Mouse (Mus musculus) hindbrain, embryonic 15.5 days (tissue): ENCODE measurements at regions not wholly inside any gene's neighbourhood (a gene's known extent, or its start where the extent isn't known, plus 50 kb on each side); places are given as distances from the start of the nearest gene placed in this dataset.

Experiments
- ATAC-seq: fragments of 200-750 bp; cut with Nextera tagmentation; 2 replicates; pipeline ENCODE4 v1.8.0; 2017; ENCODE audit warnings: low read depth, moderate number of reproducible peaks, moderate TSS enrichment; ENCODE audit not compliant: low FRiP score
- H3K27ac ChIP-seq: fragments of 300-500 bp; sonication (generic); replicated peaks from 2 replicates; pipeline ENCODE4 v1.5.1; 2015; ENCODE audit warnings: mild to moderate bottlenecking, inconsistent platforms
- H3K27me3 ChIP-seq: fragments of 300-500 bp; sonication (generic); 2 replicates; pipeline ENCODE4 v1.6.1; 2015; ENCODE audit warnings: control low read depth, inconsistent platforms
- H3K36me3 ChIP-seq: fragments of 300-500 bp; sonication (generic); 2 replicates; pipeline ENCODE4 v1.6.1; 2015; ENCODE audit warnings: control low read depth, inconsistent platforms
- H3K4me1 ChIP-seq: fragments of 300-500 bp; sonication (generic); replicated peaks from 2 replicates; pipeline ENCODE4 v1.6.1; 2015; ENCODE audit warnings: control low read depth, inconsistent platforms
- H3K4me2 ChIP-seq: fragments of 300-500 bp; sonication (generic); 2 replicates; pipeline ENCODE4 v1.6.1; 2015; ENCODE audit warnings: moderate library complexity, mild to moderate bottlenecking, inconsistent platforms
- H3K4me3 ChIP-seq: fragments of 300-500 bp; sonication (generic); 2 replicates; pipeline ENCODE4 v1.5.1; 2015; ENCODE audit warnings: mild to moderate bottlenecking, inconsistent platforms
- H3K9ac ChIP-seq: fragments of 300-500 bp; sonication (generic); 2 replicates; pipeline ENCODE4 v1.6.1; 2015; ENCODE audit warnings: inconsistent platforms
- H3K9me3 ChIP-seq: fragments of 300-500 bp; sonication (generic); 2 replicates; pipeline ENCODE4 v1.6.1; 2016; ENCODE audit warnings: control low read depth, inconsistent platforms
- WGBS: fragments of 180-500 bp; shearing (Covaris S2); methylation state at CpG from one replicate; pipeline ENCODE4 v1.1.7; 2015; 5-methylcytosine and 5-hydroxymethylcytosine counted together

DNA sequence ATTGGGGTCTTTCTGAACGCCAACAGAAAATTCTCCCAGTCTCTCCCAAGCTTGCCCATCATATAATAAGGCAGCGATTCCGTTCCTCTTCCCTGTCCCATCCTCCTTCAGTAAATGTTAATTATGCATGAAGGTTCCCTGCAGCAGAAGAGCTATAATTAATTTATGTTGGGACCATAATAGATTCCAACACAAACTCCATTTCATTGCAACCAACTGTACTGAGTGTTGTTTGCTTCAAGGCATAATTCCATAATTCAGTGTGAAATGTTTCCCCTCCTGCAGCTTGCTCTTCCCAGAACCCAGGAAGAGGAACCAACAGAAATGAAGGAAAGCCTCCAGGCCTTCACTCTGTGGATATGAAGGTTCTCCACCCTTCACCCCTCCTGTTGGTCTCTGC, 129.0 kb upstream of the B3gat1 start:
- H3K36me3 ChIP-seq: no peaks in the 10 kb centered on the region
- no peak overlapping the region for H3K4me2 ChIP-seq
- H3K9me3 ChIP-seq: no peaks in the 10 kb centered on the region
- no peak for ATAC-seq
- 67% methylated on average over 3 of the region's 3 CpGs for WGBS
- no peaks in the 10 kb centered on the region for H3K27me3 ChIP-seq
- no peaks in the 10 kb centered on the region for H3K4me1 ChIP-seq
- H3K4me3 ChIP-seq: no peak overlapping the region
- H3K27ac ChIP-seq: no peak overlapping the region
- H3K9ac ChIP-seq: no peak overlapping the region

DNA sequence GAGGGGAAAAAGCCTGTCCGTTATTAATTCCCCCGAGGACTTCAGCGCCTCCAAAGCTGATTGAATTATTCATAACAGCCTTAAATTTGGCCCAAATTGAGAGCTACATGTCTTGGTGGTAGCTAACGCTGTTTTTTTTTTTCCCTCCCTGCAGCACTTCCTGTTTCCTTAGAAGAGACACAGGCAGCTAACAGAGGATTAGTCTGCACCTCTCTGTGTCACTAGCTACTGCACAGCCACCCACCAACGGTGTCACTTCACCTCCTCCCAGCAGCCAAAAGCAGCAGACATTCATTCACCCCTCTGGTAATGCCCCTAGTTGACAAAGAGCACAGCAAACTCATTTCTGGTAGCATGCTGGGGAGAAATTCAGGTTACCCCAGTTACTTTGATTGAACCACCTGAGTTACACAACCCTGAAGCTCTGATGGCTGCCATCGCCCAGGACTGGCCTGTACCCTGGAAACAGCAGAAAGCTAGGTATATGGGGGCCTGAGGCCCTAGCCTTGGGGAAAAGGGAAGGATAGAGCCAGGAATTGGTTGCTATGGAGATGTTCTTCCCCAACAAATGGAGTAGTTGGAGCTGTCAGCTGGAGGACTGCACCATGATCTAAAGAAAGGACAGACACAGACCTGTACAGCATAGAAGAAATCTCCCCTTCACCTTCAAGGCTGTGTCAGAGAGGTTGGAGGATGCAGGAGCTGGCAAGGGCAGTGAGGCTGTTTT, 121.7 kb upstream of the B3gat1 start:
- no peaks in the 10 kb centered on the region for H3K27me3 ChIP-seq
- peak; percentile 61; the same call in 1 of the 2 replicates for ATAC-seq
- H3K9me3 ChIP-seq: no peaks in the 10 kb centered on the region
- no peak overlapping the region for H3K4me2 ChIP-seq
- no peaks in the 10 kb centered on the region for H3K36me3 ChIP-seq
- H3K4me3 ChIP-seq: no peak overlapping the region
- WGBS: 63% methylated on average over 6 of the region's 6 CpGs
- H3K4me1 ChIP-seq: peaks cover 8% of the 10 kb centered on the region
- H3K9ac ChIP-seq: no peak overlapping the region
- H3K27ac ChIP-seq: no peak overlapping the region

DNA sequence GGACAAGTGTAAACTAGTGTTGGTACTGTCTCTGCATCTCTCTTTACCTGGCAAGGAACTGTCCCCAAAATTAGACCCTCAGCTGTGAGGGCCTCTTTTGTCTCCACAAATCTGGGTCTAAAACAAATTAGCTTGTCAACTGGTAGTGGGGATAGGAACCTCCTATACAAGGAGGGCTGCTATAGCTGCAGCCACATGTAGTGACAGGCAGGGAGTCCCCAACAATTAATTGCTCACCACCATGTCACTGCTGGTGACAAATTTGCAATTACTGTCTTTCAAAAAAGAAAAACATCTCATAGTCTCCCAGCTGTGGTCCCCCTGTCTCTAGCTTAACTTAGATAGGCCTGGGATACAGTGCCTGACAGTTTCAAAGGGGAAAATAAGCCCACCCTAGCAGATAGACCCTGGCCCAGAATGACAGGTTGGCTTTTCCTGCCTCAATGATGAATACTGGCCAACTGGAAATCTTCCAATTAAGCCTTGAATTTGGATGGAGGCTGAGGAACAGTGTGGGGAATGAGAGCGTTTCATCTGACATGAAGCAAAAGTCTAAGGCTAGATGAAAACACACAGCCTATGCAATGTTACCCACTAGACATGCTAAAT, 110.6 kb upstream of the B3gat1 start:
- Histone ChIP-seq H3K9me3 (no peaks in the 10 kb centered on the region), H3K27ac (no peak overlapping the region), H3K27me3 (no peaks in the 10 kb centered on the region), H3K4me3 (no peak overlapping the region), H3K4me1 (no peaks in the 10 kb centered on the region), H3K4me2 (no peak overlapping the region), H3K36me3 (no peaks in the 10 kb centered on the region), H3K9ac (no peak overlapping the region)
- 69% methylated on average over 1 of the region's 1 CpGs for WGBS
- ATAC-seq: no peak

DNA sequence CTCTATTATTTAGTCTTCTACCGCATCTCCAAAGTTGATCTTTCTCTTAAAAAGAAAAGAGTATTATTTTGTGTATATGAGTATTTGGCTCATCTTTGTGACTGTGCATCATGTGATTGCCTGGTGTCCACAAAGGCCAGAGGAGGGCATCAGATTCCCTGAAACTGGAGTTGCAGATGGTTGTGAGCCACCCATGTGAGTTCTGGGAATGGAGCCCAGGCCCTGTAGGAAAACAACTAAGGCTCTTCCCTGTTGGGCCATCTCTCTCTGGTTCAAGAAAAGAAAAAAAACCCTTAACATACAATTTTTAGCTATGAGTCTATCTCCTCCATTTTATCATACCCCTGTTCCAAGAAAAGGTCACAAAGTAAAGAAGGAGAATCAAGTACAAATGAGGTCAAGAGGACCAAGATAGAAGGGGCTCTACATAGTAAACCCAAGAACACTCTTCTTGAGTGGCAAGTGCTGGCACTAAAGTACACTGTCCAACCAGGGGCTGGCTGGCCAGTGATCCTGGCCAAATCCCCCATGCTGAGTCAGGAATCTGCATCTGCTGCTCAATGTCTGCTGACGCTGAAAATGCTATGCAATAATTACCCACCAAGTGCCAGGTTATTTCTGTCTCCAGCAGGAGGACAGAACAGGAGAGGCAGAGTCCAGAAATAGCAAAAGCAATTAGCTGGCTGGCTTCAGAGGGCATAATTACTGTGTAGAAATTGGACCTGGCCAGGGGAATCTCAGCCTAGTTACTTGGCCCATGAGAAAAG, 108.2 kb upstream of the B3gat1 start:
- H3K27me3 ChIP-seq: no peaks in the 10 kb centered on the region
- no peak for ATAC-seq
- 69% methylated on average over 2 of the region's 2 CpGs for WGBS
- H3K4me1 ChIP-seq: no peaks in the 10 kb centered on the region
- no peak overlapping the region for H3K27ac ChIP-seq
- no peak overlapping the region for H3K9ac ChIP-seq
- H3K9me3 ChIP-seq: no peaks in the 10 kb centered on the region
- H3K36me3 ChIP-seq: no peaks in the 10 kb centered on the region
- H3K4me2 ChIP-seq: no peak overlapping the region
- H3K4me3 ChIP-seq: no peak overlapping the region

DNA sequence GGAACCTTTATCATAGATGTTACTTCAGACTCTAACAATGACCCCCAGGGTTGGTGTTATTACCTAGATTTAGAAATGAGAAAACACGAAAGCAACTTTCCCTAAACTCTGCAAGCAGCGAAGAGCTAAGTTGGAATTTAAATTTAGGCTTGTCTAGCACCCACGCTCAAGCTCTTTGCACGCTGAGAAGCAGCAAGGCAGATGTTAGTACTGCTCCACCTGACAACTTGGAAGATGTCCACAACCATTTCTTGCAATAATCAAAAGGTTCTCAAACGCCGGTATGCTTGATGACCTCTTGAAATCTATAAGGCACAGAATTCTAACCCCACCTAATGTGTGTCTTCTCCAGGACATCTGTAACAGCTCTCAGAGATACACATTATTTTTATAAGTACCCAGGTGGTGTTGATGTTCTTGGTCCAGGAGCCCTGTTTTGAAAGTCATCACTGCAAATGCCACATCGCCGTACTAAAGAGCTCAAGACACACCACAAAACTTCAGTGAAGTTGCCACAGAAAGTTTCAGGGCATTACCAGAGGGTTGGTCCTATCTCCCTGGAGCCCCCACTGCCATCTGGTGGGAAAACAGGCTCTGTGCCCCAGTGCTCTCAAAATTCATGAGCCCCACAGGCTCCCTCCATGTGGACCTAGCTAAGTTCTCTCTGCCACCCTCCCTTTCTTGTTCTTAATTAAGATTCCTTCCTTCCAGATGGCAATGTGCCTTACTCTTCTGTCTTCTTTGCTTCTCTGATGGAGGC, 100.5 kb upstream of the B3gat1 start:
- Histone ChIP-seq H3K4me2 (no peak overlapping the region), H3K36me3 (no peaks in the 10 kb centered on the region), H3K27ac (no peak overlapping the region), H3K4me3 (no peak overlapping the region), H3K27me3 (no peaks in the 10 kb centered on the region), H3K9ac (no peak overlapping the region), H3K4me1 (no peaks in the 10 kb centered on the region), H3K9me3 (no peaks in the 10 kb centered on the region)
- 90% methylated on average over 8 of the region's 8 CpGs for WGBS
- ATAC-seq: no peak

DNA sequence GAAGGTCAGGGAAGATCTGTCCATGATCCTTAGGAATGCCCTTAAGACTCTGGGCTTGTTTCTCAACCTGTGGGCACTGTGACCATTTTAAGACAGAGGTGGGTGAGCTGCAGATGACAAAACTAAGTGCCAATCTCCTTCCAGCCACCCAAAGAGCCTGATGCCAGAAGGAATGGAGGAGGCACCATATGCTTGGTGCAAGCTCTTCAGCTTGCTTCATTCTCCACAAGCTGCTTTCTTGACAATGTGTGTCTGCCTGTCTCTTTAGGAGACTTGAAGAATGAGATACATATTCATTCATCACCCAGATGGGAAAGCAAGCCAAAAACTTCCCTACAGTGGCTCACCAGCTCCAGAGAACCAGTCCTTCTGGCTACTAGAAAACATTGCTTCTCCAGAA, 98.3 kb upstream of the B3gat1 start:
- no peak for ATAC-seq
- Histone ChIP-seq H3K27me3 (no peaks in the 10 kb centered on the region), H3K4me2 (no peak overlapping the region), H3K36me3 (no peaks in the 10 kb centered on the region), H3K4me1 (no peaks in the 10 kb centered on the region), H3K27ac (no peak overlapping the region), H3K4me3 (no peak overlapping the region), H3K9ac (no peak overlapping the region), H3K9me3 (no peaks in the 10 kb centered on the region)

DNA sequence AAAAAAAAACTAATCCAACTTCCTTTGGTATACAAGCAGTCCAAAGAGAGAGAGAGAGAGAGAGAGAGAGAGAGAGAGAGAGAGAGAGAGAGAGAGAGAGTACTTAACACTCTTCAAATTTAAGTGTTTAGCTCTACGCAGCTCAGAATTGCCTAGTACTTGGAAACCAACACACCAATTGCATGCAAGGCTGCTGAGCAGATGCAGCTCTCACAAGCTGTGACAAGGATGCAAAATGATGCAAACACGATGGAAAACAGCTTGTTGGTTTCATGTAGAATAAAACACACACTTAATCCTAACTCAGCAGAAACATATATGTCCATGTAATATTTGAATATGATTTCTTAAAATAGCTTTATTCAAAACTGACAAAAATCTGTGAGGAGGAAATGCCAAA, 94.9 kb upstream of the B3gat1 start:
- no peaks in the 10 kb centered on the region for H3K27me3 ChIP-seq
- no peaks in the 10 kb centered on the region for H3K36me3 ChIP-seq
- no peaks in the 10 kb centered on the region for H3K4me1 ChIP-seq
- no peak overlapping the region for H3K27ac ChIP-seq
- no peaks in the 10 kb centered on the region for H3K9me3 ChIP-seq
- H3K4me3 ChIP-seq: no peak overlapping the region
- no peak overlapping the region for H3K9ac ChIP-seq
- no peak for ATAC-seq
- WGBS: 85% methylated on average over 2 of the region's 2 CpGs
- H3K4me2 ChIP-seq: no peak overlapping the region

DNA sequence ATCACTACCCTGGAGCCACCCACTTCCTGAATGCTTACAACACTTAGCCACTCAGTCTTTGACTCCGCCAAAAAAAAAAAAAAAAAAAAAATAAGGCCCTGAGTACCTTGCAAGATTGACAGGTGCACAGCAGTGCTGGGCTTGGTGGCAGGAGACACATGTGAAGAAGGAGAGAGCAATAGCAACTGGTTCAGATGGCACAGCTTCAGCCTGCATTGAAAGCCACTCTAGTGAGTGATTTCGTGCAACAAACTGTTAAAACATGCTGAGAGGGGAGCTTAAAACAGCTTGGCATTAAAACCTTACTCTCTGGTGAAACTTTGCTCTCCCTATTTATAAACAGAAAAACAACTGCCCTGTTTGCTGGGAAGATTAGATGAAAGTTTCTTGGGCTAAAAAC, 91.2 kb upstream of the B3gat1 start:
- Histone ChIP-seq H3K27ac (no peak overlapping the region), H3K9ac (no peak overlapping the region), H3K4me2 (no peak overlapping the region), H3K9me3 (no peaks in the 10 kb centered on the region), H3K4me1 (no peaks in the 10 kb centered on the region), H3K36me3 (no peaks in the 10 kb centered on the region), H3K4me3 (no peak overlapping the region), H3K27me3 (no peaks in the 10 kb centered on the region)
- ATAC-seq: no peak
- 77% methylated on average over 2 of the region's 2 CpGs for WGBS

DNA sequence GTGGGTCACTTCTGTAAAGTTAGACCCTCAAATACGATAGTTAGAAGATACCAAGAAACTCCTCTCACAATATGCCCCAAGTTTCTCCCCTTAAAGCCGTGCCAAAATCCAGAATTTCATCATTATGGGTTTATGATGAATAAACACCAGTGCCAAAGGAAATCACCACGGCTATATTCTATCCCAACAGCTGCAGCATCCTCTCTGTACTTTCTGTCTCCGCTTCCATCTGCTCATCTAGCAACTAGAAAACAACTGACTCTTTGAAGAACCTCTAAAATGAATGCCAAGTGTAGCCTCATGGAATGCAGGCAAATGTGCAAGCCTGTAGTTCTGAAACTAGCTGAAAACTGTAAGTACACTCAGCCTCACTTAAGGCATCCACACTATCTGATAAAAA, 90.7 kb upstream of the B3gat1 start:
- ATAC-seq: no peak
- WGBS: 82% methylated on average over 4 of the region's 4 CpGs
- no peak overlapping the region for H3K27ac ChIP-seq
- no peak overlapping the region for H3K4me3 ChIP-seq
- no peak overlapping the region for H3K9ac ChIP-seq
- H3K4me2 ChIP-seq: no peak overlapping the region
- H3K27me3 ChIP-seq: no peaks in the 10 kb centered on the region
- no peaks in the 10 kb centered on the region for H3K36me3 ChIP-seq
- H3K9me3 ChIP-seq: no peaks in the 10 kb centered on the region
- no peaks in the 10 kb centered on the region for H3K4me1 ChIP-seq

DNA sequence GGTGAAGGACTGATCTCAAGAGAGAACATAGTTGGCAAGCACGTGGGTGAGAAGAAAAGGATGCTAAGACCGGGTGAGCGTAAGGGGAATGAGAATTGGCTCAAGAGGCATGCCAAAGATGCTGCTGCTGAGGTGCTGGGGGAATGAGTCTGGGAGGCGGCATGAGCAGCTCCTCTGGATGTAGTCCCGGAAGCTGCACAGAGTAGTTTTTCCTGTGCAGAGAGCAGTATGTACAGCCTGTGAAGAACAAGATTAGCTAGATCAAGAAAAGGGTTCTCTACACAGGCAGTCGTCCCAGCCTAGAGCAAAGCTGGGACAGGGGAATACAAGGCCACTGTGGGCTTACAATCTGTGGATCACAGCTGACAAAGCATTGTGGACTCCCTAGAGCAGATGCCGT, 84.0 kb upstream of the B3gat1 start:
- Histone ChIP-seq H3K4me3 (no peak overlapping the region), H3K9me3 (no peaks in the 10 kb centered on the region), H3K27ac (no peak overlapping the region), H3K27me3 (no peaks in the 10 kb centered on the region), H3K9ac (no peak overlapping the region), H3K4me1 (no peaks in the 10 kb centered on the region), H3K36me3 (no peaks in the 10 kb centered on the region), H3K4me2 (no peak overlapping the region)
- no peak for ATAC-seq
- WGBS: 74% methylated on average over 7 of the region's 7 CpGs

DNA sequence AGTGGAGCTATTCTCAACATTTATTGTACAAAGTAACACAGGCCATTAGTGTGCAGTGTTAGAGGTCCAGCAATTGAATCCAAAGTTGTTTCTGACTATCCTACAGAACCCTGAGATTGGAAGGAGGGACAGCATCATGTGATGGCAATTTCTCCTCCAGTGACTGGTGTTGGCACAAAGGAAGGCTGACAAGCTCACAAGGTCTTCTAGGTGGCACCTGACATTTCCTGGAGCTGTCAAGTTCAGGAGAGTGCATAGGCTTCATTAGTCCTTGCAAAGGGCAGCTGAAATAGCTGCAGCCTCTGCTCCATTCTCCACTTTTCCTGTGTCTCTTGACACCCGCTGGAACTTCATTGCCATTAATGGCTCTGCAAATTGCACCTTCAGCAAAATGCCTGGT, 80.6 kb upstream of the B3gat1 start:
- Histone ChIP-seq H3K27ac (no peak overlapping the region), H3K4me2 (no peak overlapping the region), H3K9ac (no peak overlapping the region), H3K4me1 (no peaks in the 10 kb centered on the region), H3K4me3 (no peak overlapping the region), H3K9me3 (no peaks in the 10 kb centered on the region), H3K27me3 (no peaks in the 10 kb centered on the region), H3K36me3 (no peaks in the 10 kb centered on the region)
- ATAC-seq: no peak
- 81% methylated on average over 1 of the region's 1 CpGs for WGBS

DNA sequence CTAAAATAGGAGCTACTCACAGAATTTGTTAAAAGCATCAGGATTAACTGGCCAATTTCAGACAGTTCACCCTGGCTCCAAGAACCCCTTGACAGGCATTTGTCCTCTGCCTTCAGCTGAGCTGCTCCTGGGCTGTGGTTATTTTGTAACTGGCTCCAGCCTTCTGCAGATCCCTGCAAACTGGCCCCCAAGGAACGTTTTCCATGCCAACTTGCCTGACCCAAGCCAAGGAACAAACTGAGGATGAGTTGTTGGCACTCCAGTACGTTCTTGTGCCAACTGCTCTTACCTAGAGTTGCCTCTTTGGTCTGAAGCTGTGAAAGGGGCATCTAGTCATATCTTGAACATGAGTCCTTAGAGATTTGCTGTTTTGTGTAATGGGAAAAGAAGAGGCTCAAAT, 74.2 kb upstream of the B3gat1 start:
- 62% methylated on average over 2 of the region's 2 CpGs for WGBS
- no peak overlapping the region for H3K4me2 ChIP-seq

More for the DNA sequence above, 74.2 kb upstream of the B3gat1 start:
- H3K27ac ChIP-seq: no peak overlapping the region
- H3K4me1 ChIP-seq: no peaks in the 10 kb centered on the region
- no peak overlapping the region for H3K9ac ChIP-seq
- H3K4me3 ChIP-seq: no peak overlapping the region
- no peaks in the 10 kb centered on the region for H3K27me3 ChIP-seq
- H3K9me3 ChIP-seq: no peaks in the 10 kb centered on the region
- no peaks in the 10 kb centered on the region for H3K36me3 ChIP-seq
- no peak for ATAC-seq
